Mouse (Mus musculus): ENCODE measurements around the gene Abraxas2.

DNA sequence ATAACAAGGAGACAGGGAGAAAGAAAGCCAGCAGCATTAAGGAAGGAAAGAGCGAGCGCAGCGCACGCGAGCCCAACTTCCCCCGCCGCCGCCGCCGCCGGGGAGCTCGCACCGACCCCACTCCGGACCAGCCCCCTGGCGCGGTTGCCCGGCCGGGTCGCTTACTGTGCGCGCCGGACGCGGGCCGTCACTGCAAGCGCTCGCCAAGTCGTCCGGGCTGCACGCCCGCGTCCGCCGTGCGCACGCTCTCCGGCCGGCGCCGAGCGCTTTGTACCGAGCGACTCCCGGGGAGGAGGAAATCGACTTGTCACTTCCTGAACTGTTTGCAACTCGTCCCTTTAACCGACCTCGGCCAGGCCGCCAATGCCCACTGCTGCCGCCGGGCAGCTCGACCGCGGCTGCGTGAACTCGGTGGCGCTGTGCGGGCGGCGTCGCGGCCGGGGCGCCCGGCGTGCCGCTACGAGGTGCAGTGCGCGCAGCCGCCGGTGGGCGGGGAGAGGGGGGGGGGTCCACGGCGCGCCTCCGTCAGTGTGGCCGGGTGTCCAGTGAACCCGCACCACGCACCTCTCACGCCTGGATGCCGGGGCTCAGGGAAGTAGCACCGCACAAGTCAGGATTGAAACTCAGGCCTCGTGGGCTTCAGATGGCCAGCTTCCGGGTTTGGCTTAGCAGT is 45.5 kb upstream of the Abraxas2 start, which contains the start of gene Fam53b:
- TF ChIP-seq CTCF (IDR thresholded peaks at IDR 0.05; ENCODE audit: extremely low read depth, insufficient read depth, low read length) (no peak), POLR2A (IDR thresholded peaks at IDR 0.05; ENCODE audit: extremely low read depth, insufficient read depth, low read length) (peak; percentile 69; the same call in 1 of the 2 replicates)
